Mouse (Mus musculus) ES-Bruce4 (cell line): Measurements from ENCODE around the gene Vegfc.

Experiments
- CTCF ChIP-seq: IDR thresholded peaks from one replicate; pipeline ENCODE4 v1.8.1; 2011; ENCODE audit warnings: low read depth, low read length
- EP300 ChIP-seq: IDR thresholded peaks from 2 replicates; pipeline ENCODE4 v1.6.1; 2011; ENCODE audit warnings: low read depth, low read length; ENCODE audit not compliant: insufficient read depth
- POLR2A ChIP-seq: IDR thresholded peaks from one replicate; pipeline ENCODE4 v1.8.1; 2011; ENCODE audit warnings: low read length; ENCODE audit not compliant: insufficient read depth

GRCm38 (mm10) chr8:54078121-54078440, 675 bp downstream of the Vegfc start:
- TF ChIP-seq CTCF, result no peak
- no peak for TF ChIP-seq POLR2A
- no peak for TF ChIP-seq EP300
